Mouse (Mus musculus) embryonic facial prominence, embryonic 10.5 days (tissue): ENCODE results near the gene Eif4h. TPM values are rescaled to one million over a fixed set of nuclear protein-coding genes. Genes with fewer than 3 reads are reported as not detected.
"Not testable (repeated sequence)": the region's sequence is repeated elsewhere in the genome, so short reads cannot be mapped to it uniquely, and the experiment has no call there.

ENCODE experiments used
- DNase-seq: peaks from one replicate; pipeline ENCODE4 v3.0.0-alpha.2; 2017; ENCODE audit warnings: low spot score
- H3K27ac ChIP-seq: fragments of 300-500 bp; sonication (generic); replicated peaks from 2 replicates; pipeline ENCODE4 v1.5.1; 2016; ENCODE audit warnings: mild to moderate bottlenecking
- H3K27me3 ChIP-seq: fragments of 300-500 bp; sonication (generic); replicated peaks from 2 replicates; pipeline ENCODE4 v1.6.1; 2016; ENCODE audit warnings: low read depth, mild to moderate bottlenecking; ENCODE audit not compliant: poor library complexity, severe bottlenecking
- H3K36me3 ChIP-seq: fragments of 300-500 bp; sonication (generic); replicated peaks from 2 replicates; pipeline ENCODE4 v1.6.1; 2016; ENCODE audit warnings: mild to moderate bottlenecking, moderate library complexity
- H3K4me1 ChIP-seq: fragments of 300-500 bp; sonication (generic); 2 replicates; pipeline ENCODE4 v1.6.1; 2016
- H3K4me3 ChIP-seq: fragments of 300-500 bp; sonication (generic); 2 replicates; pipeline ENCODE4 v1.5.1; 2016; ENCODE audit warnings: mild to moderate bottlenecking, moderate library complexity
- H3K9me3 ChIP-seq: fragments of 300-500 bp; sonication (generic); 2 replicates; pipeline ENCODE4 v1.6.1; 2016; ENCODE audit warnings: mild to moderate bottlenecking
- WGBS: fragments of 180-500 bp; shearing (Covaris S2); methylation state at CpG from one replicate; pipeline ENCODE4 v1.1.7; 2016; 5-methylcytosine and 5-hydroxymethylcytosine counted together
- polyA plus RNA-seq: library from polyadenylated mRNA; unstranded; fragments of >200 nt; fragmentation: Nextera tagmentation; extraction: Ambion mirVana; gene quantifications from 2 replicates; pipeline ENCODE4 v1.2.1, GENCODE M21; 2016

Gene Eif4h
- polyA plus RNA-seq, 1 experiment from 2014 or later = 593 TPM

DNA sequence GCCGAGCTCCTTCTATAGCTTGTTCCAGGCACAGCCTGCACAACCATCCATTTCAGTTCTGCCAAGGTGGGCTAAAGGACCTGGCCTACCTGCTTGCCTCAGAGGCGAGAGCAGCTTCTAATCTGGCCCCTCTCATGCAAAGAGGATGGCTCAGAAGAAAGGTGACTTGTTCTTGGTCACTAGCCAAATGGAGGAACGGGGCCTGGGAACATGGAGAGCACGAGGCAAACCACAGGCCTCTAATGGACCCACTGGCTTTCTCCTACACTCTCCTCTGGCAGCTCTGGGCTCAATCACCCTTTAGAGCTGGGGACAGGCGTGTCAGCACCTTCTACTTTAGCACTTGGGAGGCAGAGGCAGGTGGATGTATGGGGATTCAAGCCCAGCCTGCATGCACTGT, 35.7 kb upstream of the Eif4h start:
- Histone ChIP-seq H3K27ac (peak overlapping the region; percentile 90), H3K36me3 (peaks cover 33% of the 10 kb centered on the region), H3K4me3 (no peak overlapping the region), H3K9me3 (no peaks in the 10 kb centered on the region), H3K4me1 (peaks cover 43% of the 10 kb centered on the region), H3K27me3 (peaks cover 10% of the 10 kb centered on the region; the same call in 1 of the 2 replicates)
- DNase-seq = no peak
- 69% methylated on average over 5 of the region's 5 CpGs for WGBS

- peaks cover 51% of the 10 kb centered on the region for H3K36me3 ChIP-seq
- WGBS = 93% methylated on average over 6 of the region's 6 CpGs
- no peak overlapping the region for H3K27ac ChIP-seq
- H3K4me3 ChIP-seq = no peak overlapping the region
- peaks cover 8% of the 10 kb centered on the region; the same call in 1 of the 2 replicates for H3K27me3 ChIP-seq
- no peak for DNase-seq
- H3K4me1 ChIP-seq = peaks cover 41% of the 10 kb centered on the region
- no peaks in the 10 kb centered on the region for H3K9me3 ChIP-seq
Observed at GRCm38 (mm10) chr5:134672611-134673010, 33.3 kb upstream of the Eif4h start.

DNA sequence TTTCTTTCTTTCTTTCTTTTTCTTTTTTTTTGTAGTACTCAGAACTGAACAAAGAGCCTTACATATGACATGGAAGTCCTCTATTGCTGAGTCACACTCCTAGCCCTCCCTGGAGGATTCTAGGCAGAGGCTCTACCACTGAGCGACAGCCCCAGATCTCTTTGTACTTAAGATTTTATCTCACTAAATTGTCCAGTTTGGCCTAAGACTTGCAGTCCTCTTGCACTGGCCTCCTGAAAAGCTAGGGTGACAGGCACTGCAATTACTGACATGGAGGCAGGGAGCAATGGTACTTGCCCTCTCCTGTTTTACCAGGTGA, 32.9 kb upstream of the Eif4h start:
- H3K27me3 ChIP-seq = peaks cover 4% of the 10 kb centered on the region; the same call in 1 of the 2 replicates
- WGBS = 92% methylated on average over 1 of the region's 1 CpGs
- no peaks in the 10 kb centered on the region for H3K9me3 ChIP-seq
- H3K4me1 ChIP-seq = peaks cover 36% of the 10 kb centered on the region
- peaks cover 50% of the 10 kb centered on the region for H3K36me3 ChIP-seq
- no peak for DNase-seq
- no peak overlapping the region for H3K27ac ChIP-seq
- H3K4me3 ChIP-seq = no peak overlapping the region

DNA sequence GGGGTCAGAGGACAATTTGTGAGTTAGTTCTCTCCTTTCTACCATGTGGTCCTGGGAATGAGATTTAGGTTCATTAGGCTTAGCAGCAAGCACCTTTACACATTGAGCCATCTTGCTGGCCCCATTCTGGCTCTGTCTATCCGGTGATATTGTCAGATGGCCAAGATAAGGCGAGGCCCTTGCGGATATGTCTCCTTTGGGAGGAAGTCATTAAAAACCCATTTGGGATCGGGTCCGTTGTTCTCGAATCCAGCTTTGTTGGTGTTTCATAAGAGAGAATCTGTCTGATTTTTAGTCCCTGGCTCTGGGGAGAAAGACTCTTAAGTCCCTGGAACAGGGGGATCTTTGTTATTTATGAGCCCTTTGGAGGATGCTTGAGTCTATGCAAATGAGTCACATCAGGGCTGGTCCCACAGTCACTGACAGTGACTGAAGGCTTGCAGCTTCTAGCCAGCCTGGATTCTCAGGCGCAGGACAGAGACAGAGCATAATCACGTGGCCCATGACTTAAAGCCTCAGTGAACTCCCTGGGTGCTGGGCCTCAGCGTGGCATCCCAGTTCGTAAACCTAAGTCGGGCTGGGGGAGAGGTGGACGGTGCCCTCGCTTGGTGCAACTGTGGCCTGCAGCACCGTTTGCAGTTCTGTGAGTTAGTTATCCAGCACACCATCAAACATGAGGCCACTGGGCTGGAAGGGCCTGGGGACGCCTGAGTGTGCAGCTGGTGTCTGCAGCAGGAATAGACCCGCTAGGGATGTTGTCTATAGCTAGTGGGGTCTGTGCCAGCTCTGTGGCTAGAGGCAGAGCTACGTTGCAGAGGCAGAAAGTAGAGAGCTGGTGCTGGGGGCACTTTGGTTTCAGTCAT, 32.3 kb upstream of the Eif4h start:
- Histone ChIP-seq H3K4me3 (no peak overlapping the region), H3K36me3 (peaks cover 54% of the 10 kb centered on the region), H3K27me3 (no peaks in the 10 kb centered on the region), H3K9me3 (no peaks in the 10 kb centered on the region), H3K4me1 (peaks cover 31% of the 10 kb centered on the region), H3K27ac (peak overlapping the region; percentile 65; the same call in 1 of the 2 replicates)
- no peak for DNase-seq
- WGBS = 75% methylated on average over 17 of the region's 17 CpGs

GRCm38 (mm10) chr5:134669001-134669708, 29.9 kb upstream of the Eif4h start:
- Histone ChIP-seq H3K4me3 (0 out of 2 replicates have a peak overlapping the region, but pooled peaks have one; percentile 13), H3K36me3 (peaks cover 78% of the 10 kb centered on the region), H3K9me3 (no peaks in the 10 kb centered on the region), H3K4me1 (peaks cover 13% of the 10 kb centered on the region; the same call in 1 of the 2 replicates), H3K27ac (no peak overlapping the region), H3K27me3 (no peaks in the 10 kb centered on the region)
- no peak for DNase-seq
- 78% methylated on average over 20 of the region's 20 CpGs for WGBS

DNA sequence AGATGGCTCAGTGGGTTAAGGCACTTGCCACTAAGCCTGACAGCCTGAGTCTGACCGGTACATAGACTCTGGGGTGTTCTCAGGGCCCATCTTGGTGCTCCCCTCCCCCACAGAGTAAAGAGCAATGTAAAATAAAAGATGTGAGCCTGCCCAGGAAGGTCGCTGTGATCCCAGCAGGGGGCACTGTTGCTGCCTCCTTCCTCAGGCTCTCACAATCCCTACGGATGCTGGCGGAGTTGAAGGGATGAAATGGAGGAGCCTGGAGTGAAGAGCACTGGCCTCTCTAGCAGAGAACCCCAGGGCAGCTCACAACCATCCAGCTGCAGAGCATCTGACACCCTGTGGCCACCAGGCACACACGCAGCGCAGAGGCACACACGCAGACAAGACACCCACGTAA, 29.2 kb upstream of the Eif4h start:
- WGBS = 29% methylated on average over 8 of the region's 8 CpGs
- Histone ChIP-seq H3K27ac (no peak overlapping the region), H3K4me3 (0 out of 2 replicates have a peak overlapping the region, but pooled peaks have one; percentile 13)

DNA sequence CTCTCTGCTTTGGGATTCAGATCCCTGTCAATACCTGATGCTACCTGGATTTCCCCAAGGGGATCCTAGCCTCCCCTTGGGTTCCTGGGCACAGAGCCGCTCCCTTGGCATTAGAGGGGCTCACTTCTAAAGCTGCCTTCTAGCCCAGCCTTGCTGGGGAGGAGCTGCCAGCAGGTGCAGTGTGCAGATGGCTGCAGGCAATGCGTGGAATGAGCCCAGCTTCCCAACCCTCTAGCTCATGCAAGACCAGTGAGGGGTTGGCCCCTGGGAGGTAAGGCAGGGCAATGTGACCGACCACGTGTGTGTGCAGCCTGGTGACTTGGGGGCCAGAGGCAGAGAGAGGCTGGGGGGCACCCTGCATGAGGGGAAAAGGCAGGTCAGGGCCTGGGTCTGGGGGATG, 17.4 kb upstream of the Eif4h start:
- H3K36me3 ChIP-seq = peaks cover 44% of the 10 kb centered on the region

More for the DNA sequence above, 29.2 kb upstream of the Eif4h start:
- Histone ChIP-seq H3K4me1 (peaks cover 13% of the 10 kb centered on the region; the same call in 1 of the 2 replicates), H3K36me3 (peaks cover 85% of the 10 kb centered on the region), H3K9me3 (no peaks in the 10 kb centered on the region), H3K27me3 (no peaks in the 10 kb centered on the region)
- peak; percentile 72 for DNase-seq

DNA sequence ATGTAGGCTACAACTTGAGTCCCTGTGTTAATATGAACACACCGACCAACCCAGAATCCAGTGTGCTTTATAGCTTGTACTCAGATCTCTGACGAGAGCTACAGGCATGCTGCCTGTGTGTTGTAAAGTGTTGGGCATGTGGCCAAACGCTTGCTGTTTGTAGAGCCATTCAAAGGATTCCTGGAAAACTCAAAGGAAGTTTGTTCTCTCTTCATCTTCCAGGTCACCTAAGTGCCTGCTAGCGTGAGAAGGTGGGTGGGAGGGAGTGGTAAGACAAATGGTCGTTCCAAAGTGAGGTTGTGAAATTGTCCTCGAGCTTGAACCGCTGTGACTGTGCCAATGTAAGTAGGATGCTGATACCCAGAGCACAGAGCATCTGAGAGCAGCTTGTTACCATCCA, 12.7 kb upstream of the Eif4h start:
- no peaks in the 10 kb centered on the region for H3K4me1 ChIP-seq
- H3K9me3 ChIP-seq = no peaks in the 10 kb centered on the region
- no peaks in the 10 kb centered on the region for H3K27me3 ChIP-seq
- H3K27ac ChIP-seq = no peak overlapping the region
- peaks cover 8% of the 10 kb centered on the region for H3K36me3 ChIP-seq
- 76% methylated on average over 7 of the region's 7 CpGs for WGBS
- DNase-seq = no peak
- no peak overlapping the region for H3K4me3 ChIP-seq

More for the DNA sequence above, 17.4 kb upstream of the Eif4h start:
- DNase-seq = no peak
- peak overlapping the region; percentile 40; the same call in 1 of the 2 replicates for H3K27ac ChIP-seq
- H3K4me1 ChIP-seq = no peaks in the 10 kb centered on the region
- 68% methylated on average over 4 of the region's 4 CpGs for WGBS
- H3K27me3 ChIP-seq = no peaks in the 10 kb centered on the region
- no peak overlapping the region for H3K4me3 ChIP-seq
- H3K9me3 ChIP-seq = no peaks in the 10 kb centered on the region

DNA sequence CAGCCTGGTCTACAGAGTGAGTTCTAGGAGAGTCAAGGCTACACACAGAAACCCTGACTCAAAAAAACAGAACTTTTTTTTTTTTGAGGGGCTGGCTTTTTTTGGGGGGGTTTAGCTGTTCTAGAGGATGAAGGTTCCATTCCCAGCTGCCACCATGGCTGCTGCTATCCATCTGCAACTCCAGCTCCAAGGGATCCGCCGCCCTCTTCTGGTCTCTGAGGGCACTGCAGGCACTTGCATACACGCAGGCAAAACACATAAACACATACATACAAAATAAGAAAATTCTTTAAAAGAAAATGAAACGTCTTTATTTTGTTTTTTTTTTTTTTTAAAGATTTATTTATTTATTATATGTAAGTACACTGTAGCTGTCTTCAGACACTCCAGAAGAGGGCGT, 11.6 kb upstream of the Eif4h start:
- Histone ChIP-seq H3K36me3 (no peaks in the 10 kb centered on the region), H3K27ac (no peak overlapping the region), H3K4me1 (no peaks in the 10 kb centered on the region), H3K27me3 (no peaks in the 10 kb centered on the region), H3K9me3 (no peaks in the 10 kb centered on the region), H3K4me3 (no peak overlapping the region)
- peak; percentile 51 for DNase-seq
- 50% methylated on average over 5 of the region's 5 CpGs for WGBS

GRCm38 (mm10) chr5:134648976-134649375, 9.7 kb upstream of the Eif4h start:
- H3K4me1 ChIP-seq, H3K36me3 ChIP-seq, H3K9me3 ChIP-seq, H3K4me3 ChIP-seq, DNase-seq, H3K27ac ChIP-seq, H3K27me3 ChIP-seq: not testable (repeated sequence)
- 65% methylated on average over 4 of the region's 4 CpGs for WGBS

DNA sequence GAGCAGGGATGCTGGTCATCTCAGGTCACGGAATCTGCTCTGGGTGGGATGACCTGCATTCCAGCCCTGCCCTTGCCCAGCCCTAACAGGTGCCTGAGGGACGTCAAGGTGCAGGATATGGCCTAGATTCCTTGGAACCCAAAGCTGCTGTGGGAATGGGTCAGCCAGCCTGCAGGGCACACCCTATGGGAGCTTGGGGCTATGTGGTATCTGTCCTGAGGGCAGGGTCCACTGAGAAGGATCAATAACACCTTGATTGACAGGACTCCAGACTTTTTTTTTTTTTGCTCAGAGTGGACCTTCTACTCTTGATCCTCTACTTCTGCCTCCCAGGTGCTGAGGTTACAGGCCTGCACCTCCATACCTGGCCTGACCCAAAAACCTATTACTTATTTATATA, 8.1 kb upstream of the Eif4h start:
- H3K4me3 ChIP-seq = no peak overlapping the region
- H3K27me3 ChIP-seq = no peaks in the 10 kb centered on the region
- no peaks in the 10 kb centered on the region for H3K4me1 ChIP-seq
- H3K9me3 ChIP-seq = no peaks in the 10 kb centered on the region
- H3K27ac ChIP-seq = no peak overlapping the region
- no peaks in the 10 kb centered on the region for H3K36me3 ChIP-seq
- DNase-seq = no peak
- WGBS = 78% methylated on average over 2 of the region's 2 CpGs

GRCm38 (mm10) chr5:134646461-134646860, 7.2 kb upstream of the Eif4h start:
- 74% methylated on average over 4 of the region's 4 CpGs for WGBS
- Histone ChIP-seq H3K27me3 (no peaks in the 10 kb centered on the region), H3K36me3 (no peaks in the 10 kb centered on the region), H3K27ac (no peak overlapping the region), H3K4me3 (no peak overlapping the region), H3K4me1 (no peaks in the 10 kb centered on the region), H3K9me3 (no peaks in the 10 kb centered on the region)
- DNase-seq = no peak
